Mouse (Mus musculus) ES-Bruce4 (cell line): ENCODE measurements around the gene Clint1.

Experiments used
- CTCF ChIP-seq: IDR thresholded peaks from one replicate; pipeline ENCODE4 v1.8.1; 2011; ENCODE audit warnings: low read depth, low read length
- POLR2A ChIP-seq: IDR thresholded peaks from one replicate; pipeline ENCODE4 v1.8.1; 2011; ENCODE audit warnings: low read length; ENCODE audit not compliant: insufficient read depth

GRCm38 (mm10) chr11:45960003-45960402 lies 108.2 kb downstream of the Clint1 start:
- TF ChIP-seq POLR2A (no peak), CTCF (no peak)
